Comparison of ENCODE assay signal across 31 mouse cellular contexts in the genomic region with DNA sequence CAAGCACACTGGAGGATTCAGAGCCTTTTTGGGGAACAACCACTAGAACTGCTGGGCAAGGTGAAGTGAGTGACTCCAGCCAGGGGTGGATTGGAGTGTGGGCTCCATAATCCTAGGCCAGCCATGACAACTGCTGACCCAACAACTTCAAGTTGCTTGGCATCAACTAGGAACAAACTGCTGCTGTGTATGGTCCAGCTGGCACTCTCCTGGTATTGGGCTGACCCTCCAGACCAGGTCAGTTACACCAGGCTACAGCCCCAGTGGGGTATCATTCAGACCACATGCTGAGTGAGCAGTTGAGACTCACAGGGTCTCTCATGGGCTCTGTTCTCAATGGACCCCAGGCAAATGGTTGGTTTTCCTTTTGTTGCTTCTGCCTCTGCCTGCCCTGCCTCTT. TPM values are rescaled to one million over a fixed set of nuclear protein-coding genes. Genes with fewer than 3 reads are reported as not detected.
DNase-seq lines count a peak whose midpoint lies in the region; ATAC-seq lines count a peak whose summit lies in the region.
"Had no signal": no experiment of that assay in that cellular context is flagged by ENCODE, and none has a peak within 500 bp of the region (broad histone marks: within the 10 kb centered on the region; RNA-seq: fewer than 3 reads in every experiment).

No protein-coding gene starts in this region.

- intact Hi-C loops in gastrocnemius, postnatal 14 days (cut with DNase I; ENCODE audit: low total_unique reads), result loop anchor here (10.0 kb wide), 1 partner anchor 61 kb away; no protein-coding TSS in a partner anchor
- intact Hi-C loops in gastrocnemius, postnatal 36 days (cut with DNase I), result no loop called here

- peak; percentile 57 for DNase-seq in heart, adult 11 months
- peak; percentile 23 for DNase-seq in gastrocnemius, postnatal 14 days
- DNase-seq in gastrocnemius, postnatal 36 days, result peak; percentile 25 to 34
- DNase-seq in ovary, postnatal 10 days (ENCODE audit: low spot score), result no peak
- DNase-seq: adrenal gland, adult 2 months; adrenal gland, postnatal 14 days; cerebellum, adult 11 months; cerebellum, adult 2 months; cerebellum, adult 9-11 months; cerebellum, postnatal 25 days; heart, adult 18-20 months; heart, postnatal 10 days; heart, postnatal 36 days; kidney, adult 18-20 months had no signal

- H3K27me3 ChIP-seq in heart, embryonic 11.5 days (ENCODE audit: control insufficient read depth, insufficient read depth, low read length), result no peaks in the 10 kb centered on the region
- H3K27me3 ChIP-seq in midbrain, embryonic 16.5 days (ENCODE audit: control insufficient read depth, insufficient read depth, low read depth, low read length), result no peaks in the 10 kb centered on the region
- H3K27me3 ChIP-seq: embryonic facial prominence, embryonic 12.5 days; embryonic facial prominence, embryonic 15.5 days; forebrain, embryonic 15.5 days; heart, embryonic 15.5 days; hindbrain, embryonic 13.5 days had no signal

- no peak overlapping the region for H3K27ac ChIP-seq in heart, embryonic 11.5 days (ENCODE audit: low read depth, low read length)
- H3K27ac ChIP-seq in midbrain, embryonic 16.5 days (ENCODE audit: low read length), result no peak overlapping the region
- H3K27ac ChIP-seq: embryonic facial prominence, embryonic 12.5 days; embryonic facial prominence, embryonic 15.5 days; forebrain, embryonic 15.5 days; heart, embryonic 15.5 days; hindbrain, embryonic 10.5 days; hindbrain, embryonic 13.5 days; hindbrain, postnatal 0 days had no signal

- no peak overlapping the region for H3K4me2 ChIP-seq in heart, embryonic 11.5 days
- no peak overlapping the region for H3K4me2 ChIP-seq in midbrain, embryonic 16.5 days (ENCODE audit: low read length)
- H3K4me2 ChIP-seq: embryonic facial prominence, embryonic 12.5 days; embryonic facial prominence, embryonic 15.5 days; forebrain, embryonic 15.5 days; heart, embryonic 15.5 days; hindbrain, embryonic 13.5 days had no signal

- ATAC-seq in heart, embryonic 11.5 days (replicated peaks; ENCODE audit: insufficient number of reproducible peaks, low FRiP score, low TSS enrichment), result no peak
- ATAC-seq in midbrain, embryonic 16.5 days, result no peak
- ATAC-seq: CD4-positive, CD25-positive, alpha-beta regulatory T cell, adult 4 months; forebrain, embryonic 15.5 days; hindbrain, postnatal 0 days; inflammation-experienced regulatory T-cells, adult 6 months; intestine, embryonic 16.5 days had no signal

- H3K9me3 ChIP-seq in heart, embryonic 11.5 days (replicated peaks; ENCODE audit: control insufficient read depth, low read length), result no peaks in the 10 kb centered on the region
- no peaks in the 10 kb centered on the region for H3K9me3 ChIP-seq in midbrain, embryonic 16.5 days (replicated peaks; ENCODE audit: control insufficient read depth, low read length, poor library complexity, severe bottlenecking)
- H3K9me3 ChIP-seq: embryonic facial prominence, embryonic 12.5 days; embryonic facial prominence, embryonic 15.5 days; forebrain, embryonic 15.5 days; heart, embryonic 15.5 days; hindbrain, embryonic 10.5 days; hindbrain, embryonic 13.5 days had no signal

- no peaks in the 10 kb centered on the region for H3K36me3 ChIP-seq in heart, embryonic 11.5 days (ENCODE audit: control insufficient read depth, insufficient read depth, low read length)
- no peaks in the 10 kb centered on the region for H3K36me3 ChIP-seq in midbrain, embryonic 16.5 days (ENCODE audit: control insufficient read depth, insufficient read depth, low read length)
- H3K36me3 ChIP-seq: embryonic facial prominence, embryonic 12.5 days; embryonic facial prominence, embryonic 15.5 days; forebrain, embryonic 15.5 days; heart, embryonic 15.5 days; hindbrain, embryonic 10.5 days; hindbrain, embryonic 13.5 days had no signal

- H3K4me3 ChIP-seq in heart, embryonic 11.5 days (ENCODE audit: low read depth, low read length), result no peak overlapping the region
- H3K4me3 ChIP-seq in midbrain, embryonic 16.5 days (ENCODE audit: low read depth, low read length), result no peak overlapping the region
- H3K4me3 ChIP-seq: embryonic facial prominence, embryonic 12.5 days; embryonic facial prominence, embryonic 15.5 days; forebrain, embryonic 15.5 days; heart, embryonic 15.5 days; hindbrain, embryonic 10.5 days; hindbrain, embryonic 13.5 days had no signal

- H3K9ac ChIP-seq in heart, embryonic 11.5 days (ENCODE audit: low read depth, low read length), result no peak overlapping the region
- no peak overlapping the region for H3K9ac ChIP-seq in midbrain, embryonic 16.5 days (ENCODE audit: low read depth, low read length)
- H3K9ac ChIP-seq: embryonic facial prominence, embryonic 12.5 days; embryonic facial prominence, embryonic 15.5 days; forebrain, embryonic 15.5 days; heart, embryonic 15.5 days; hindbrain, embryonic 13.5 days had no signal

- H3K4me1 ChIP-seq in heart, embryonic 11.5 days (ENCODE audit: control insufficient read depth, insufficient read depth, low read length), result peaks cover 3% of the 10 kb centered on the region
- no peaks in the 10 kb centered on the region; the same call in 1 of the 2 replicates for H3K4me1 ChIP-seq in midbrain, embryonic 16.5 days (ENCODE audit: control insufficient read depth, insufficient read depth, low read length)

RNA-seq across cellular contexts. Expression of gene Tnp1, which starts 41.5 kb away (rescaled TPM):
- not detected in 2 replicates for polyA plus RNA-seq in heart, embryonic 11.5 days (2014; fragmentation: Nextera tagmentation; extraction: Ambion mirVana)
- not detected for total RNA-seq in gastrocnemius, postnatal 14 days (2021)
- total RNA-seq in gastrocnemius, postnatal 36 days (2021), result not detected
- polyA plus RNA-seq in midbrain, embryonic 16.5 days (2015; fragmentation: Nextera tagmentation; extraction: Ambion mirVana), result not detected in 2 replicates
- total RNA-seq: adrenal gland, adult 2 months; adrenal gland, postnatal 14 days; adrenal gland, postnatal 4 days; common myeloid progenitor, adult 5-6 weeks; heart, adult 18-20 months; heart, postnatal 10 days; heart, postnatal 36 days; hindbrain, postnatal 0 days; MEL had no signal
- polyA plus RNA-seq: adrenal gland, adult 2 months; C2C12; CD4-positive, CD25-positive, alpha-beta regulatory T cell, adult 4 months; cerebellum, adult 2 months; embryonic facial prominence, embryonic 12.5 days; embryonic facial prominence, embryonic 15.5 days; forebrain, embryonic 11.5 days; forebrain, embryonic 15.5 days; heart, embryonic 15.5 days; hindbrain, embryonic 10.5 days; hindbrain, embryonic 13.5 days; hindbrain, postnatal 0 days; inflammation-experienced regulatory T-cells, adult 6 months; intestine, embryonic 16.5 days had no signal
